In the genomic region with DNA sequence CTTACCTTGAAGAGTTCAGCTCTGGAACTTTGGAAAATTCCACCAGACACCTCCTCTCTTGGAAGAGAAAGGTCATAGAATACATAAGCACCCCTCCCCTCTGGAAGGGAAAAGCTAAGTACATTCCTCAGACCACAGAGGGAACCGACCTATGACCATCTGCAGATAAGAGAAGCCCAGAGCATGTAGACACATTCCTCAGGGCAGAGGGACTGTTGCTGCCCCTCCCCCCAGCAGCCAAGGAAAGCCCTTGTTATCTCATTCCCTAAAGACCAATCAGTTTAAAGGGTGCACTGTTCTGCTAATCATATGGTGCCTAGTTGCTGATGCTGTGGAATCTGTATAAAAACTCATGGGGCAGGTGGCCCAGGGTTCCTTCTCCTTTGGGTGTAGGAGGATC, we compare ENCODE assay signal across 13 mouse cellular contexts.
"Had no signal": no experiment of that assay in that cellular context is flagged by ENCODE, and none has a peak within 500 bp of the region (broad histone marks: within the 10 kb centered on the region; RNA-seq: fewer than 3 reads in every experiment).

No protein-coding gene starts in this region.

- DNase-seq: lung, adult 18-20 months; lung, embryonic 14.5 days; lung, postnatal 10 days; lung, postnatal 4 days; midbrain, embryonic 14.5 days; right cerebral cortex, postnatal 14 days; thymus, adult 18-20 months; thymus, postnatal 14 days; thymus, postnatal 36 days had no signal

- H3K27ac ChIP-seq: midbrain, embryonic 10.5 days; midbrain, embryonic 12.5 days; neural tube, embryonic 12.5 days had no signal

- H3K9ac ChIP-seq: lung, embryonic 14.5 days; midbrain, embryonic 12.5 days; neural tube, embryonic 12.5 days had no signal

- H3K27me3 ChIP-seq: midbrain, embryonic 12.5 days; neural tube, embryonic 12.5 days had no signal

- ATAC-seq: midbrain, embryonic 16.5 days had no signal

- H3K4me2 ChIP-seq: lung, embryonic 14.5 days; midbrain, embryonic 12.5 days; neural tube, embryonic 12.5 days had no signal

- H3K4me1 ChIP-seq: midbrain, embryonic 10.5 days; midbrain, embryonic 12.5 days; neural tube, embryonic 12.5 days had no signal

- H3K9me3 ChIP-seq: midbrain, embryonic 10.5 days; midbrain, embryonic 12.5 days; neural tube, embryonic 12.5 days had no signal

- H3K4me3 ChIP-seq: midbrain, embryonic 10.5 days; midbrain, embryonic 12.5 days; neural tube, embryonic 12.5 days had no signal

- H3K36me3 ChIP-seq: midbrain, embryonic 10.5 days; midbrain, embryonic 12.5 days; neural tube, embryonic 12.5 days had no signal
